Mouse (Mus musculus): ENCODE results near the gene Tuft1. TPM values are rescaled to one million over a fixed set of nuclear protein-coding genes. Genes with fewer than 3 reads are reported as not detected.

The Tuft1 gene
- polyA plus RNA-seq (2017; shearing (Covaris generic)): 3.8 TPM

DNA sequence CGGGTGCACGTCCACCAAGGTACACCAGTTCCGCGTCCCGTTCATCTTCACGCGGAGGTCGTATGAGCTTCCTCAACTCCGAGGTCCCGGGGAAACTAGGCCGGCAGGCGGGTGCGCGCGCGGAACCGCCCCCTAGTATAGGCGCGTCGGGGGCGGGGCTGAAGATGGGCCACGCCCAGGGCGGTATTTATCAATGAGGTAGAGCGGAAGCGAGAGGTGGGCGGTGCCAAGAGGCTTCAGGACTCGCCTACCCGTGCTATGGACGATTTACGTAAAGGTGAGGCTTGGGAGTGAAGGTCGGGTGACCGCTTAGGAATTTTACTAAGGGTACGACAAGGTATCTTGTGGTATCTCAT lies at the start of gene Tuft1:
Gene Tuft1 (minus strand): TSS at position 133 of the 356 bp plus-strand sequence.

GRCm38 (mm10) chr3:94693329-94693825 lies 34.7 kb upstream of the Tuft1 start, which contains the start of gene Selenbp2:
Gene Selenbp2, plus strand, starts transcription at chr3:94693556.

GRCm38 (mm10) chr3:94642495-94643162 lies 16.0 kb downstream of the Tuft1 start, which contains the start of gene Gm10972:
Gene Gm10972, plus strand, starts transcription at chr3:94643112.

GRCm38 (mm10) chr3:94582456-94582891 lies 76.2 kb downstream of the Tuft1 start, which contains the start of gene Snx27:
Gene Snx27, minus strand, starts transcription at chr3:94582716.

Other genes starting within 250 kb of the Tuft1 start
- gene Tdrkh, start 245.6 kb downstream of the Tuft1 start, polyA plus RNA-seq (2017; shearing (Covaris generic)): 9.8 TPM
- 69.6 TPM for gene Mrpl9, start 215.6 kb downstream of the Tuft1 start, polyA plus RNA-seq (2017; shearing (Covaris generic))
- gene Oaz3, start 215.0 kb downstream of the Tuft1 start, polyA plus RNA-seq (2017; shearing (Covaris generic)): 0.98 TPM
- 2.5 TPM for gene Celf3, start 180.6 kb downstream of the Tuft1 start, polyA plus RNA-seq (2017; shearing (Covaris generic))
- not detected for gene Riiad1, start 178.5 kb downstream of the Tuft1 start, polyA plus RNA-seq (2017; shearing (Covaris generic))
- 14.7 TPM for gene Snx27, start 76.2 kb downstream of the Tuft1 start, polyA plus RNA-seq (2017; shearing (Covaris generic))
- not detected for gene Gm10972, start 15.8 kb downstream of the Tuft1 start, polyA plus RNA-seq (2017; shearing (Covaris generic))
- not detected for gene Selenbp2, start 34.7 kb upstream of the Tuft1 start, polyA plus RNA-seq (2017; shearing (Covaris generic))
- not detected for gene Cgn, start 127.6 kb upstream of the Tuft1 start, polyA plus RNA-seq (2017; shearing (Covaris generic))
- gene Pogz, start 178.7 kb upstream of the Tuft1 start, polyA plus RNA-seq (2017; shearing (Covaris generic)): 20.4 TPM
- 348 TPM for gene Psmb4, start 228.1 kb upstream of the Tuft1 start, polyA plus RNA-seq (2017; shearing (Covaris generic))